ENCODE assay signal across 8 mouse cellular contexts in the genomic region with DNA sequence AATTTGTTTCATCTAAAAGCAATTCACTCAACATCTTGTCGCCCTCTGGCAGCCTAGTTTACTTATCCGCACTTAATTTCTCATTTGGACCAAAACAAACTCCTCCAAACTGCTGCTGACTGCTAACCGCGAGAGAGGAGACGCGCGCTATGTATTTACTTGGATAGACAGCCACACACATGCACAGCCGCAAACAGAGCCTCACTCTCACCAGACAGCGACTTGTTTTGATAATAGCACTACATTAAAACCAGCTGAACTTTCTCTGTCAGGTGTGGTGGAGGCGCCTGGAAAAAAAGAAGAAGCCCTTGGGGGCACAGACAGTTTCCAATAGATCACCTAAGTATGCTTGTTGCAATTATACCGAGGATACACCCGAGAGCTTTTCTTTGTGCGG. TPM values are rescaled to one million over a fixed set of nuclear protein-coding genes. Genes with fewer than 3 reads are reported as not detected.
DNase-seq lines count a peak whose midpoint lies in the region; ATAC-seq lines count a peak whose summit lies in the region.

No protein-coding gene starts in this region.

- H3K27me3 ChIP-seq in heart, embryonic 15.5 days, result 0 out of 2 replicates have a peak, but pooled peaks cover 7% of the 10 kb centered on the region

- ATAC-seq in heart, embryonic 15.5 days (replicated peaks; ENCODE audit: insufficient number of reproducible peaks, insufficient read depth, low FRiP score, low read depth), result no peak
- ATAC-seq in erythroid progenitor cell, adult 5-6 weeks (replicated peaks; ENCODE audit: low FRiP score, poor library complexity, severe bottlenecking), result no peak

- H3K4me3 ChIP-seq in brown adipose tissue, adult 24 weeks (ENCODE audit: insufficient read depth, low read depth, low read length), result peak overlapping the region; percentile 61
- H3K4me3 ChIP-seq in heart, embryonic 15.5 days, result peak overlapping the region; percentile 67

- H3K4me1 ChIP-seq in brown adipose tissue, adult 24 weeks (ENCODE audit: control insufficient read depth, insufficient read depth, insufficient read length, low read length), result no peaks in the 10 kb centered on the region
- peaks cover 7% of the 10 kb centered on the region; the same call in 1 of the 2 replicates for H3K4me1 ChIP-seq in heart, embryonic 15.5 days (replicated peaks)

- WGBS in heart, embryonic 15.5 days, result under 1% methylated on average over 13 of the region's 13 CpGs

- peak; percentile 58 for DNase-seq in embryo, embryonic 10 days (ENCODE audit: low spot score)
- no peak for DNase-seq in embryo, embryonic 9.5 days (ENCODE audit: extremely low spot score)
- DNase-seq in kidney, postnatal 14 days, result peak; percentile 26
- DNase-seq in neural tube, embryonic 10.5 days (ENCODE audit: extremely low spot score, low spot score), result peak; percentile 56
- no peak for DNase-seq in ovary, postnatal 14 days (ENCODE audit: low spot score)

- H3K27ac ChIP-seq in brown adipose tissue, adult 24 weeks (replicated peaks; ENCODE audit: low read depth, low read length), result peak overlapping the region; percentile 44
- peak overlapping the region; percentile 97 for H3K27ac ChIP-seq in heart, embryonic 15.5 days

- H3K4me2 ChIP-seq in heart, embryonic 15.5 days, result peak overlapping the region; percentile 76

- no peaks in the 10 kb centered on the region for H3K9me3 ChIP-seq in heart, embryonic 15.5 days (replicated peaks)

- no peaks in the 10 kb centered on the region for H3K36me3 ChIP-seq in heart, embryonic 15.5 days

- peak overlapping the region; percentile 82 for H3K9ac ChIP-seq in heart, embryonic 15.5 days

RNA-seq across cellular contexts. Expression of a gene that starts 2.8 kb away (rescaled TPM):
- 2.4 and 2.6 TPM in 2 replicates for polyA plus RNA-seq in brown adipose tissue, adult 24 weeks (2012; ENCODE audit: insufficient read depth, insufficient read length, missing spikeins)
- 6.6 and 7.8 TPM in 2 replicates for polyA plus RNA-seq in heart, embryonic 15.5 days (2015; fragmentation: Nextera tagmentation; extraction: Ambion mirVana)
- total RNA-seq in erythroid progenitor cell, adult 5-6 weeks (2015; ENCODE audit: low replicate concordance), result not detected in 2 replicates
- total RNA-seq in erythroid progenitor cell, adult 5-6 weeks (2017; ENCODE audit: low replicate concordance), result not detected in 2 replicates

Comparison
In these comparisons a context has a peak if more than half of its experiments do, and no peak if none do; other contexts are left out.
1. DNase-seq: peak in embryo, embryonic 10 days (single experiment), kidney, postnatal 14 days (single experiment) and neural tube, embryonic 10.5 days (single experiment); none in embryo, embryonic 9.5 days (single experiment) and ovary, postnatal 14 days (single experiment).